Mouse (Mus musculus): ENCODE results near the gene Cldn34c1. TPM values are rescaled to one million over a fixed set of nuclear protein-coding genes. Genes with fewer than 3 reads are reported as not detected.

Cldn34c1 gene
- total RNA-seq (2023) = 2.1 TPM

GRCm38 (mm10) chrX:123103291-123104260, at the start of gene Cldn34c1:
Gene Cldn34c1 (plus strand): TSS chrX:123103495.

GRCm38 (mm10) chrX:123222381-123222780, 119.1 kb downstream of the Cldn34c1 start, which contains the start of gene Srsx:
Gene Srsx (minus strand): TSS chrX:123222481.

Other genes starting within 250 kb of the Cldn34c1 start
- not detected for gene Gm17521, start 73.8 kb upstream of the Cldn34c1 start, total RNA-seq (2023)
- gene Srsx, start 119.0 kb downstream of the Cldn34c1 start, total RNA-seq (2023) = not detected
- gene Gm17577, start 143.4 kb downstream of the Cldn34c1 start, total RNA-seq (2023) = not detected